Mouse (Mus musculus) kidney, adult 18-20 months (tissue): ENCODE results near the gene Edil3.

ENCODE experiments used
- DNase-seq: peaks from one replicate; pipeline ENCODE4 v3.0.0; 2021

Gene Edil3

DNA sequence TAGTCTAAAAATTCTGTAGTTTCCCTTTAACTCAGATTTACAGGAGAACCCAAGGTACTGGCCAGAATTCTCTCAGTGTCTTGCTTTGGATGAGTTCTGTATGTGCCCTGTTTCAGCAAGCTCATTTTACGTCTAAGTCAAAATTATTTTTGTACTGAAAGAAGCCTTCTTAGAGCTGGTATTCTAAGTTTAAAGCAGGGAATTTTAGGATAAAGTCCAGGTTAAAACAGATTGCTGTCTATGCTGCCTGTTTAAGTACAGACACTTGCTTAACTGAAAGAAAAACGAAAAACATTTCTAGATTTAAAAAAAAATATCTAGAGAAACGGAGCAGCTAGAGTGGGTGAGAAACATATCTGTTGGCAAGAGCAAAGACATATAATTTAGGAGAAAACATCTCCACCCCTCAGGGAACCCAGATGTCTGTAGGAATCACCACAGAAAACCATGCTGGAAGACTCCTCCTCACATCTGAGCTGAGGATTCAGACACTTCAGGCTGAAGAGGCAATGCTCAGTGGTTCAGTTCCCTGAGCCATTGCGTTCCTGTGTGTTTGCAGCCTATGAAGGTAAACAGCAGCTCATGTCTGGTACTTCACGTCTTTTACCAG, 465.5 kb downstream of the Edil3 start:
- no peak for DNase-seq

DNA sequence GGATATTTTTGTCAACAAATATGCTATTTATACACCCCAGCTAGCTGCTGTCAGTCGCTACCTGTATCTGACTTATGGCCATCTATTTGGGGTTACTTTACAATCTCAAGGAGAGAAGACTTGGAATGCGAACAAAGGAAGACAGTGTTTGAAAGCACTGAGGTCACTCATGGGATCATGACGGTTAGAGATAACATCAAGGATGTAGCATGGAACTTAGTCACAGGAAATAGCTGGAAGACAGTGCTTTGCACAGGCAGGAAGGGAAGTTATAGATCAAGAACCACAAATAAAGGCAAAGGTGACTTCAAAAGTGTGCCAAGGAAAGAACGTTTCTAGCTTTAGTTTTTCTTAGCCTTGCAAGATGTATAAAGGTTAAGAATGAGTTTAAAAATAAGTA, 466.9 kb downstream of the Edil3 start:
- DNase-seq, result no peak

DNA sequence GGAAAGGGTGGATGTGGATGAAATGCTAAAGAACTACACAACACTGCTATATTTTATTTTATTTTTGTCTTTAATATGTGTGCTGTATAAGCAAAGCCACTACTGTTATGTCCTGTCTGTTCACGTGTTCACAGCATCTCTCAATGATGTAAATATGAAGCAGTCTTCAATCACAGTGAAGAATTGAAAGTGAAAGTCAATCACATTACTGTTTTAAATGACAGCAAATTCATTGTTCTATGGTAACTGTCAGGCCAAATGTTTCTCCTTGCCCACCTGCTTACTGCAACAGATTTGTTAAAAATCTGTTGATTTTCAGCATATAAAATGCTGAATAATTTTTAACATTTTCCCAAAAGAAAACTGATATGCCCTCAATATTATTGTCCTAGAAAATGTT, 499.9 kb downstream of the Edil3 start:
- no peak for DNase-seq

DNA sequence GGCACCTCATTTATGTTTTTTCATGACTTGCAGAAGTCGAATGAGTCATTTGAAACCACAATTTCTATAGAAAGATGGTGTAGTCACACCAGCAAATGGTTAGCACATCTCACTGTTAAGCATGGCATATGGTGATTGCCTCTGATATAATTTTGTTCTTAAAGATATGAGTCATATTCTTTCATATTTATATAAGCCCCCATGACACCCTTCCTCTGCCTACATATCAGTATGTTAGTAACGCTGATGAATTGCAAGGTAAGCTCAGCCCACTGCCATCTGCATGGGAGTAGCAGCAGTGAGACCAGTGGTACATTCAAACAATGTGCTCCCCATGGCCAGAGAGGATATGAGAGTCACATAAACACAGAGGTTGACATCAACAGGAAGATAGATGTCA, 503.0 kb downstream of the Edil3 start:
- no peak for DNase-seq

DNA sequence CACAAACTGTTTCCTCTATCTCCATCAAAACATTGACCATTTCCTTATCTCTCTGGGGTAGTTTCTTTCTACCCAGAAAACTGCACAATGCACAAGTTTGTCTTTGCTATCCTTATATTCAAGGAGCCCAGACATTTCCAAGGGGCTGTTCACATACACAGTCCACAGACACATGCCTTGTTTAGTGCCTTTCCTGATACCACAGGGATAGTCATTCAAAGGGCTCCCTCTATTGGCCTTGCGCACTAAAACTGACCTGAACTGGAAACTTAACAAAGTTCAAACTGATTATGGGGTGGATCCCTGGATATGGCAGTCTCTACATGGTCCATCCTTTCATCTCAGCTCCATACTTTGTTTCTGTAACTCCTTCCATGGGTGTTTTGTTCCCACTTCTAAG, 513.2 kb downstream of the Edil3 start:
- no peak for DNase-seq

DNA sequence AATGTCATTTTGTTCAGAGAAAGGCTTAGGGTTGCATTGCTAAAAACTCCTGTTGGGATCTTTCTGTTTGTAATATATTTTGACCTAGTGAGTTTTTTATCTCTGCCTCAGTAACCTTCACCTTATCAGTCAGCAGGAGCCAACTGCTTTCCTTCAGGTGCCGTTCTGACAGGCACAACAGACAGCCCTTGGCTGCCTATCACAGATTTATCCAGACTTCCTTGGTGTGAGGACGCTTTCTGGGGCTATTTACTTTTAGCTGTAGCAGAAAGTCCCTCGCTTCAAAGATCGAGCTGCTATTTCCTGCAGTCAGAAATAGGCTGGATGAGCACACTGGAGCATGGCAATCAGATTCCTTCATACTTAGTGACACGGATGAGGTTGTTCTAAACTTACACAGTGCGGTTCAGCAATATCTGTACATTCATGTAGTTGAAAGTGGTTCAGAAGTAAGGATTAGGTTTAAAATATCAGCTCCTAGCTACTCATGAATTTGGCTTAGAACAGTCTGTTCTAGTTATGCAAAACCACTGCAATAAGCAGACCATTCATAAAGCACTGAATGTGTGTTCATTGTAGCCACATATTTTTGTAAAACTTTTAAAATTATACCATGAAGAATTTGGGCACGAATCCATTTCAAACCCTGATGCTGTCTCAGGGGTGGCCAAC, 514.8 kb downstream of the Edil3 start:
- DNase-seq, result no peak

DNA sequence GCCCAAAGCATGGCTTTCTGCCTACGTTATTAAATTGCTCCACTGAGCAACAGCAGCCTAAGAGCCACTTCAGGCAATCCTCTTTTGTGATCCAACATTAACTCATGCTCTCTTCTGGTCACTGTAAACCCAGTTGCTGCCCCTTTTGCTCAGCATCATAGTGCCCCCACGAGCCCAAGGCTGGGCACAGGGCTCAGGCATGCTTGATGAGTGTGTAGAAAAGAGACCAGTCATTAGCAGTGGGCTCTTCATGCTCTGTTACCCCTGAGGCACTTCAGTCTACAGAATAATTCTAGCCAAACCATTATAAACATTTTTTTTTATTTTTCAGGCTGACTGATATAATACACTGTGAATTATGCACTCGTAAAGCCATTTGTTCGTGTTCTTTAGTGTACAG, 517.8 kb downstream of the Edil3 start:
- DNase-seq, result no peak

DNA sequence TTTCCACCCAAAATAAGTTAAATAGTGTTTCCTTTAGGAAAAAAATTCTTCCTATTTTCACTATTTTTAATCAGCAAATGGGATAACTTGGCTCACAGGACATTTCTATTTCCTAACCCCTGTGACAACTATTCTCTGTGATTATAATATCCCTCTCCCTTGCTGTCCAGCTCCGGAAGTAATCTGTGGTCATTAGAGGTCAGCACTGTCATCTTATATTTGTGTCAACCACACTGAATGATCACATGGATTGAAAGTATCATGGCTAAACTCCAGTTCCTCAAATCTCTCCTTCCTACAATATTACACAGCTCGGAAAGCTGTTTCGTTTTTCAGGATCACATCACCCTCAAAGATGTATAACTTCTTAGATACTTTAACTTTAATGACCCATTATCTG, 518.5 kb downstream of the Edil3 start:
- DNase-seq, result no peak

DNA sequence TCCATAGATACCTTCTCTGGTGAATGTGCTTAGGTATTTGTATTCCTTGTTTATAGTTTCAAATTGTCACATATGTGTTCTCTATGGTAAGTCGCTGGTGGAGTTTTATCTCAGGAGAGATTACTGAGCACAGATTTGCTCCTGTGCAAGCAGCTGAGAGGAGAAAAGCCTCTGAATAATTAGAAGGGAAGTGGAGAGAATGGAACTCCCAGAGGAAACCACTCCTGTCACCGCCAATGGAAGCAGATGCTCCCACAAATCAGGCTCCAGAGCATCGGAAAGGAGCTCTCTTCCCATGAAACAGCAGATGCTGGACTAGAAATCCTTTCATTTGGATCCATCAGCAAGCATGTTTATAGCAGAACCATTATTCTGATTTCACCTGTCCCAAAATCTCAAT, 534.0 kb downstream of the Edil3 start:
- no peak for DNase-seq

DNA sequence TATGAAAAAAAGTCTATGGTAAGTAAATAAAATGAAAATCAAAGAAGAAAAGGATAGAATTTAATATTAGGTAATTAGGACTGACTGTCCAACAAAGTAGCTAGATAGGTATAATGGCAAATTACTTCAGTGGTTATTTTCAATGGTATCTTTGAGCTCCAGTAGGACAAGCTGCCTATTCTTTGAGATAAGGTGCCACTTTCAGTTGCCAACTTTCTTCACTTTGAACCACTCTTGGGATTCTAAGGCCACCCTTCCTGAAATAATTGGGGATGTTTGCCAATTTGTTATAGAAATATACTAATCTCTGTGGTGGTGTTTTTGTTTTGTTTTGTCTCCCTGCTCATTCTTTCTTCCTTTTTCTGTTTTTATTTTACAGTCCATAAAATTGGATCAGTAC, 537.1 kb downstream of the Edil3 start:
- DNase-seq, result no peak

DNA sequence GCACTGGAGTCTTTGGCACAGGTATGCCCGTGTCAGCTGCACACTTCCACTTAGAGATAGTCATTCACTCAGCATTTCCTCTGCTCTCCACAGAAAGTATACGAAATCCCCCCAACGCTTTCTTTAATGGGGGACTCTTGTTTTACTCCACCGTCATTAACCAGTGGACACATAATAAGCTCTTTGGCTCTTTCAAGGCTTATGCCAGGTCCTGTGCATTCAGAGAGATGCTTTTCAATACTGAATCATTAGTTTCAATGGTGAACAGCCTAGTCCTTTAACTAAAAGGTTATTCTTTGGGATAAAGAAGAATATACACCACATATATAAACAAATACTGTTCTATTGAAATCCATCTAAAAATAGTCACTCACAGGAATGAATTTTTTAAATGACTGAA, 541.0 kb downstream of the Edil3 start:
- no peak for DNase-seq

DNA sequence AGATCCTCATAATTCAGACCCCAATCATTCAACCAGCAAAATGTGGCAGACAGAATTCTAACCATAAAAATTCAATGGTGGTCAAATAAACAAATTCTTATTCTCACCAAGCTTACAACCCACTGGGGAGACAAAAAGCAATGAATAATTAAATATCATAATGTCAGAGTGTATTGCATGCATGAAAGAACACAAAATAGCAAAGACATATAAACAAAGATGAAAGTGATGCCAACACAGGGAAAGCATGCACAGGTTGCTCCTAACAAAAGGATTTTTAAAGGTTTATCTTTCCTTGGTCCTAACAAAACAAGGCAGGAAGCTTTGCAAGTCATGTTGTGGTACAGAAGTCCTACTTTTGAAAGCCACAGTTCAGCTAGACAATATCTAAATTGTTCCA, 550.0 kb downstream of the Edil3 start:
- no peak for DNase-seq

DNA sequence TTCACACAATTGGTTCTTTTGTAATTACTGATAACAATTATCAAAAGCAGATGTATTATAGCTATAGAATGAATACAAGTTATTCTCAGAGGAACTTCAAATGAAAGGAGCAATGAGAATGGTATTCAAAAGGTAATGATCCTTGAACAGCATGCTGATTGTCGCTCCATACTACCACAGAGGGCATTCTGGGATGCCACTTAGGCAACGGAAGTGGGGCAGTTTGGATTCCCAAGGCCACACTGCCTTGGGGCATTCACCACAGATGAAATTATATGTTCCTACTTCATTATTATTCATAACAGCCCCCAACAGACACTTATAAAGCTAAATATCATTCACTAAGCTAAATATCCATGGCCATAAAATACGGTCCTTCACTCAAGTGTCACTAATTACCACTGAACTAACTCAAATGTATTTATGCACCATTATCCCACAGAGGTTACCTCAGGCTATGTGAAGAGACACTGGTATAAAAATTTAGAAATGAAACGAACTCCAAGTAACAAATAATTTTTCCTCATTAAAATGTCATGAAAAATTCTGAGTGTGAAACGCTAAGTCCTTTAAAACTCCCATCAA, 550.5 kb downstream of the Edil3 start:
- no peak for DNase-seq
